Mouse (Mus musculus) heart, postnatal 36 days (tissue): ENCODE measurements around the gene Pigq. TPM values are rescaled to one million over a fixed set of nuclear protein-coding genes. Genes with fewer than 3 reads are reported as not detected.

Source experiments
- DNase-seq, 2 experiments: peaks; one replicate each; pipeline ENCODE4 v3.0.0; 2021 to 2022
- intact Hi-C: fragments of 180-260 bp; cut with DNase I; formaldehyde crosslinking; loops from one replicate; pipeline ENCODE4 v1.15.1; 2025
- total RNA-seq, 2 experiments: library from RNA; stranded (reverse); gene quantifications; 2 replicates each; pipeline ENCODE4 v1.2.3; 2021

Pigq gene
- total RNA-seq = 10 to 100 TPM; 45.6 to 48.2 TPM

- no peak for DNase-seq
- intact Hi-C loops = loop anchor here (5.0 kb wide), 2 partner anchors 38 to 682 kb away; no protein-coding TSS in a partner anchor
Observed at GRCm38 (mm10) chr17:25944366-25945163, at the start of gene Pigq, which contains the start of gene Nhlrc4. Gene Pigq, minus strand, starts transcription at chr17:25944936. Gene Nhlrc4, minus strand, starts transcription at chr17:25944961.

GRCm38 (mm10) chr17:25993489-25993888, 48.8 kb upstream of the Pigq start:
- intact Hi-C loops = no loop called here
- no peak for DNase-seq

- intact Hi-C loops = no loop called here
- no peak for DNase-seq
Observed at GRCm38 (mm10) chr17:25992274-25992673, 47.5 kb upstream of the Pigq start.

- no peak for DNase-seq
- intact Hi-C loops = no loop called here
Observed at GRCm38 (mm10) chr17:25990331-25990730, 45.6 kb upstream of the Pigq start.

GRCm38 (mm10) chr17:25985306-25986294, 40.9 kb upstream of the Pigq start, which contains the start of gene Capn15:
Gene Capn15, minus strand, starts transcription at chr17:25985796.
- intact Hi-C loops = loop anchor here (2.0 kb wide), 1 partner anchor 91 kb away; no protein-coding TSS in a partner anchor
- peak; percentile 91 to 92 for DNase-seq

GRCm38 (mm10) chr17:25984556-25985305, 40.0 kb upstream of the Pigq start:
- DNase-seq = no peak
- intact Hi-C loops = loop anchor here (2.0 to 5.0 kb wide), 2 partner anchors 42 to 90 kb away; partner anchors contain the start of genes Nhlrc4 and Pigq

GRCm38 (mm10) chr17:25984066-25984465, 39.3 kb upstream of the Pigq start:
- intact Hi-C loops = loop anchor here (2.0 to 5.0 kb wide), 2 partner anchors 42 to 89 kb away; partner anchors contain the start of genes Nhlrc4 and Pigq
- DNase-seq = no peak

- DNase-seq = no peak
- intact Hi-C loops = loop anchor here (5.0 kb wide), 1 partner anchor 41 kb away; the partner anchor contains the start of genes Nhlrc4 and Pigq
Observed at GRCm38 (mm10) chr17:25982913-25983312, 38.2 kb upstream of the Pigq start.

- peak; percentile 39 to 44 for DNase-seq
- intact Hi-C loops = loop anchor here (5.0 kb wide), 1 partner anchor 39 kb away; the partner anchor contains the start of genes Nhlrc4 and Pigq
Observed at GRCm38 (mm10) chr17:25980854-25981253, 36.1 kb upstream of the Pigq start.

- DNase-seq = no peak
- intact Hi-C loops = loop anchor here (5.0 kb wide), 1 partner anchor 38 kb away; the partner anchor contains the start of genes Nhlrc4 and Pigq
Observed at GRCm38 (mm10) chr17:25979829-25980738, 35.3 kb upstream of the Pigq start.

GRCm38 (mm10) chr17:25970954-25971707, 26.4 kb upstream of the Pigq start:
- DNase-seq = no peak
- intact Hi-C loops = no loop called here

GRCm38 (mm10) chr17:25970448-25970847, 25.7 kb upstream of the Pigq start:
- intact Hi-C loops = no loop called here
- DNase-seq = no peak

- intact Hi-C loops = no loop called here
- DNase-seq = no peak
Observed at GRCm38 (mm10) chr17:25968176-25968575, 23.4 kb upstream of the Pigq start.

GRCm38 (mm10) chr17:25967652-25968051, 22.9 kb upstream of the Pigq start:
- intact Hi-C loops = no loop called here
- no peak for DNase-seq

GRCm38 (mm10) chr17:25964271-25964670, 19.5 kb upstream of the Pigq start:
- intact Hi-C loops = no loop called here

GRCm38 (mm10) chr17:25962413-25962905, 17.7 kb upstream of the Pigq start:
- no peak for DNase-seq
- intact Hi-C loops = no loop called here

More at GRCm38 (mm10) chr17:25964271-25964670, 19.5 kb upstream of the Pigq start:
- no peak for DNase-seq

- intact Hi-C loops = no loop called here
- no peak for DNase-seq
Observed at GRCm38 (mm10) chr17:25961566-25961965, 16.8 kb upstream of the Pigq start.
